Mouse (Mus musculus): Measurements from ENCODE around the gene Olfr433. TPM values are rescaled to one million over a fixed set of nuclear protein-coding genes. Genes with fewer than 3 reads are reported as not detected.
"Not testable (repeated sequence)": the region's sequence is repeated elsewhere in the genome, so short reads cannot be mapped to it uniquely, and the experiment has no call there.

Gene Olfr433
- not detected for total RNA-seq (2021)
- long read RNA-seq, experiment 1, result 0 reads
- long read RNA-seq, experiment 2, result 0 reads

DNA sequence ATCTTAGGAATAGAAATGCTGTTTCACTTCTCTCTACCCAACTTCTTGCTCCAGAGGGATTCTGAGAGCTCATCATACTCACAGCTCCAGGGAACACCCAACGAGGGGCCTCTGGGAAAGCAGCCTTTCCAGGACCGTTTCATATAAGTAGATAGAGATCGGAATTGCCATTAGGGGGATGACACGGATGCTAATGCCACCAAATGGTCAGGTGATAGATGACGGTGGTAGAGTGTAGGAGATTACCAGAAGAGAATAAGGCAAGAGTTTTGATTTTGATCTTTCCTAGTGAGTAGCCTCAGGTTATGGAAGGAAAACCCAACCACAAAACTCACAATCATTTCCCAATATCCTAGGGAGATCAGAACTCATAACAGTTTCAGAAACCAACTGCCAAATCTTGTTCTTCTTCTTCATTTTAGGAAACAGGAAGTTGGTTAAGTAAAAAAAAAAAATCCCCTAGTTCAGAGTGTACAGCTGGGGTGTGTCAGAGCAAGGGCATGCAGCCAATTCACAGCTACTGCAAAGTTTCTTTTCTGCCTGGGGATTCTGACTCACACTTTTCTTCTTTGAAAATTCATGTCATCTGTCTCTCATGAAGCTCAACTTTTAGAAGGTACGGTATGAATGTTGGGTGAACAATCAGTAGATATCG is at the start of gene Olfr433:
TSS of gene Olfr433 (plus strand) at position 183 of the 655 bp plus-strand sequence.
- DNase-seq (ENCODE audit: low spot score in 2 of 2), result no peak

DNA sequence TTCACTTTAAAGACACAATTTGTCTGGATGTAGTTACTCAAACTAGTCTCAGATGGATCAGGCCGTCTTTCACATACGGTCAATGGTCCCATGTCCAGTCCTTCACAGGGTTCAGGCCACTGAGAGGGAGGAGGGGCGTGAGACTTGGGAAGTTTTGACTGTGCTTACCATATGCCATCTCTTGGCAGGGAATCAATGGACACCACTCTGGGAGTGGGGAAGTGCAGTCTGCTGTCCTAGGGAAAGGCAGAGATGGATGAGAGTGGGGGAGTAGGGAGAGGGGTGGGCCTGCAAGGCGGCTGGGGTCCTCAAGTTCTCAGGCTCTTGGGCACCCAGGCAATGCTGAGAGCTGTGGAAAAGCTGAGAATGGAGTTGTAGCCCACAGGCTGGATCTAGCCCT is 45.5 kb upstream of the Olfr433 start:
- no peak for DNase-seq (ENCODE audit: low spot score in 2 of 2)

DNA sequence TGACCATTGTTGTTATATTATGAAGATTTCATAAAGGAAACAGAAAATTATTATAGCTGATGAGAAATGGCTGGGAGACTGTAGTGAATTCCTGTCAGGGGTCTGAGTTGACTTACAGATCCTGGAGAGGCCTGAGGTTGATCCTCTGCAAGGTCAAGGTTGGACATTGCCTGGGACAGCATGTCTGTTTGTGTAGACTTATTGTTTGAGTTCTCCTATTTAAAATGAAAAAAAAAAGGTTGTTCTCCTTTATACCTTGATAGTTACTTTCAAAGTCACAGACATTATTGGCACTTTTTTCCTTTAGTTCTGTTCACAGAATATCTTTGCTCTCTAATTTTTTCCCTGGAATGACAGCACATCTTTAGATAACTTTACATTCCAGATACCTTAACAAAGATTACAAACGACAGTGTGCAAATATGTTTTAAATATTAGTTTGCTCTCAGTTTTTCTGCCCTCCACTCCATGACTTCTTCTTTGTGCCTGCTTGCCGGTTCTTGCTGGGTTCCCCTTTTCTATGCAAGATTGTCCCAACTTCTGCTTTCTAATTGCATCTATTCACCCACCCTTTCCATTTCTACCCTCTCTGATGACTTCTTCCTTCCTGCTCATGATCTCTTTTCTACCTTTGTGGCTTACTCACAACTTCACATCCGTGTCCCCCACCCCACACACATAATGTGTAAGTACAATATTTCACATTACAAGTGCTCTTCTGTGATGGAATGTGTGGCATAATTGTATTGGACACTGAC is 36.0 kb upstream of the Olfr433 start:
- not testable (repeated sequence) for DNase-seq (ENCODE audit: low spot score in 2 of 2)

DNA sequence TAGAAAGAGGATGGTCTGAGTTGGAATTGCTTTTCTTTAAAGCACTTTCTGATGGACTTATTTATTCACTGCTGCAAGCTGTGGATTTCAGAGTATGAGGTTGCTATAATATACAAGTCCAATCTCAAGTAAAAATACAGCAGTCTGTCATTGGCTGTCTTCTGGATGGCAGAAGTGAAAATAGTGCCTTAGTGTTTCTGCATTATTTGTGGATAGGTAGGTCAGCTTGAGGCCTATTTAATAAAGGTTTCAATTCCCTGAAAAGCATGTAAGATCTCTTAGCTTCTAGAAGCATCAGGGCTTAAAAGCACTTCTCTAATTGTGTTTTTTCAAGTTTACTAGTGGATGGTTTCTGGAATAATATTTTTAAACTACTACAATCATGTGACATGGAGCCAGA is 33.5 kb upstream of the Olfr433 start:
- DNase-seq (ENCODE audit: low spot score in 2 of 2), result not testable (repeated sequence)

DNA sequence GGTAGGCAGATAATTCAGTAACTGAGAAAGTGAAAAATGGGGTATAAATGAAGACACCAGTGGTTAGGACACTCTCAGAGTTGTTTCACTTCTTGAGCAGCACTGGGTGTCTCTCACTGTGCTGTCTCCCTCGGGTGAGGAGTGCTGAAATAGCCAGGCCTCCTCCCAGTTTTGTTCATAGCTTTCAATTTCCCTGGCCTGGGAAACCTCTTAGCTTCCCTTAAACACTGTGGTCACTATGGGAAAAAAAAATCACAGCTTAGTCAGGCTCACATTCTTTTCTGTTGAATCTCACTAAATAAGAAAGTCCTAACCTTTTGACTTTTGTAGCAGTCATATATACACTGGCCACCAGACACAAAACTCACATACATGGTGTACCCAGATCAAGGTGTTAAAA is 8.8 kb upstream of the Olfr433 start, which contains the start of gene Ifi205:
TSS of gene Ifi205 (minus strand) at position 113 of the 400 bp plus-strand sequence.
- DNase-seq (ENCODE audit: low spot score in 2 of 2), result no peak

DNA sequence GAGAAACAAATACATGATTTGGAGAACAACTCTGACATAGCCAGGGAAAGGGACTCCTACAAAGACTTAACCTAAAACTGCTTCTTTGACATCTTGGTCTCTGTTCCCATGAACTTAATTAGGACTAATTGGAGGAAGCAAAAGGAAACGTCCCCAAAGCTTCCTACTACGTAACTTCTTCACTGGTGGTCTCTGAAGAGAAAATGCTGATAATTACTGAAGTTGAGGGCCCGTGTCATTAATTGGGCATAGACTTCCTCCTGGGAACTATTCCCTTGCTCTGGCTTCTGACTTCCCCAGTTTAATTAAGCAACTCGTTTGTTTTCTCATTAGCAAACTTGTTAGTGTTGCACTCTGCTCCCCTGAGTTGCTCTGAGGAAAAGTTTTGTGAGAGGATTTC is 4.7 kb upstream of the Olfr433 start:
- DNase-seq (ENCODE audit: low spot score in 2 of 2), result no peak

DNA sequence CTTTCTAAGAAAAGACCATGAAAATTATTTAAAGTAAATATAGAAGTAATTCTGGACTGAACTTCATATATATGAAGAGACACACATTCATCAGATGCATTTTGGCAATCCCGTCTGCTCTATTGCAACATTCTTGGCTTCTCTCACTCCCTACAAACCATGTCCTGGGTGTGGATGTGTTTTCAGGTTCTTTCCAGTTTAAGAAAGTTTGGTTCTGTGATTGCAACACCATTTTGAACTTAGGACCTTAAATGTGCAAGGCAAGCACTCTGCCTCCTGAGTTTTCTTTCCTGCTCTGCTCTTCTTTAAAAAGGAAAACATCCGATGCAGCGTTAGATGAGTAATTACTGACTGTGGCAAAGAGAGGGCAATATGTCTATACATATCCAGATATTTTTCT is 2.0 kb upstream of the Olfr433 start:
- DNase-seq (ENCODE audit: low spot score in 2 of 2), result no peak

DNA sequence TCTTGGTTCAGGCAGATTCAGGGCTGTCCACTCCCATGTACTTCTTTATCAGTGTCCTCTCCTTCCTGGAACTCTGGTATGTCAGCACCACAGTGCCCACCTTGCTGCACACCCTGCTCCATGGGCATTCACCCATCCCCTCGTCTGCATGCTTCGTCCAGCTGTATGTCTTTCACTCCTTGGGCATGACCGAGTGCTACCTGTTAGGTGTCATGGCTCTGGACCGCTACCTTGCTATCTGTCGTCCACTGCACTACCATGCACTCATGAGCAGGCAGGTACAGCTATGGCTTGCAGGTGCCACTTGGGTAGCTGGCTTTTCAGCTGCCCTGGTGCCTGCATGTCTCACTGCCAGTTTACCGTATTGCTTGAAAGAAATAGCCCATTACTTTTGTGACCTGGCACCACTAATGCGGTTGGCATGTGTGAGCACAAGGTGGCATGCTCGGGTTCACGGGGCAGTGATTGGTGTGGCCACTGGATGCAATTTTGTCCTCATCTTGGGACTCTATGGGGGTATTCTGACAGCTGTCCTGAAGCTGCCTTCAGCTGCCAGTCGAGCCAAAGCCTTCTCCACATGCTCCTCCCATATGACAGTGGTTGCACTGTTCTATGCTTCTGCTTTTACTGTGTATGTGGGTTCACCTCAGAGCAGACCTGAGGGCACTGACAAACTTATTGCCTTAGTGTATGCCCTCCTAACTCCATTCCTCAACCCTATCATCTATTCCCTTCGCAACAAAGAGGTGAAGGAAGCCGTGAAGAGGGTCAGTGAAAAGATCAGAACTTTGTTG is 1.8 kb downstream of the Olfr433 start:
- not testable (repeated sequence) for DNase-seq (ENCODE audit: low spot score in 2 of 2)

DNA sequence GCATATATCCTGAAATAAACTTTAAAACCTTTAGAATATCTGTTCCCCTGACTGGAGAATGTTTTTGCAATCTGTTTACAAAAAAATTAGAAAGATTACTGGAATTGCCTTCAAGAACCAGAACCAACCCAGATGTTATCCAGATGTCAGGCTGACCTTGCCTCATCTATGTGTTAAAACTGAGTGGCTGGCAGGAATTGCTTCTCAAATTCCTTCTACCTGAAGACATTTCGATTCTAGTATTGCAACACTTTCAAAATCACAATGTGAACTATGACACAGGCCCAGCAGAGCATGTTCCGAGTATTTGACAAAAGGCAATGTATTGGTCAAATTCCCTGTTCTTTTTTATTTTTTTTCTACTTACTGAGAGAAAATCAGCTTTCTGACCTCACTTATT is 3.9 kb downstream of the Olfr433 start:
- DNase-seq (ENCODE audit: low spot score in 2 of 2), result no peak

DNA sequence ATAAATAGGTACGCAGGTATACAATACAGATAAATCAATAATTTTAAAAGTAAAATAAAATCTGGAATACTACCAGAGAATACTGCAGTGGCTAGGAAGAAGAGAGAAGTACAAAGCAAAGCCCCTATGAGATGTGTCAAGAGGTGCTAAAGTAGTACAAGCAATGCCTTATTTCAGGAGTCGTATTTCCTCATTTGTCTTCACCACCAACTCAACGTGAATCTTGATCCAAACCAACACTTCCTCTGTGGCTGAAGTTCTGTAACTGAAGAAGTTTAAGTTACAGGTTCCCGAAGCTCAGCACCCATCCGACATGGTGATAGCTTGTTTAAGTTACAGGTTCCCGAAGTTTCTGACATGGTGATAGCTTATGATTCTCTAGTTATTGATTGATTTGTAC is 7.7 kb downstream of the Olfr433 start:
- DNase-seq (ENCODE audit: low spot score in 2 of 2), result not testable (repeated sequence)

DNA sequence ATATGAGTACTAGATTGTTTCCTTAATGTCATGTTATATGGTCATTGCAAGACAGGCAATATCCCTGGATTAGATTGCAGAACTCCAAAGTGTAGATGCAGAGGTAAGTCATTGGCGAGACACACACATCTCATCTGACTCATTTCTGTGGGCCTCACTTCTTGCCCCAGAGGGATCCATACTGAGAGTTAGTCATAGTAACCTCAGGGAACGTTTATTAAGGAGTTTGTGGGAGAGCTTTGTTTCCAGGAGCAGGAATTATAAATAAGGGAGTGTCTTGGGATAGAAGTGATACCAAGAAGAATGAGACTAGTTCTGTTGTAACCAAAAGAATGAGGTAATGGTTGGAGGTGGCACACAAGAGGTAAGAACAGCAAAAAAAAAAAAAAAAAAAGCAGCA is 8.4 kb downstream of the Olfr433 start, which contains the start of gene Olfr432:
TSS of gene Olfr432 (plus strand) at position 313 of the 400 bp plus-strand sequence.
- no peak for DNase-seq (ENCODE audit: low spot score in 2 of 2)

DNA sequence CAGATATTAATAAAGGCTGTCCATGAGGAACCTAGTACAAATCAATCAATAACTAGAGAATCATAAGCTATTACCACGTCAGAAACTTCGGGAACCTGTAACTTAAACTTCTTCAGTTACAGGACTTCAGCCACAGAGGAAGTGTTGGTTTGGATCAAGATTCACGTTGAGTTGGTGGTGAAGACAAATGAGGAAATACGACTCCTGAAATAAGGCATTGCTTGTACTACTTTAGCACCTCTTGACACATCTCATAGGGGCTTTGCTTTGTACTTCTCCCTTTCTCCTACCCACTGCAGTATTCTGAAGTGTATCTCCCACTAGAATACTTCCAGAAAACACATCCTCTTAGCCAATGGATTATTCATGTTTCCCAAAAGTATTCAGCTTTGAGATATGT is 8.9 kb downstream of the Olfr433 start:
- DNase-seq (ENCODE audit: low spot score in 2 of 2), result not testable (repeated sequence)

DNA sequence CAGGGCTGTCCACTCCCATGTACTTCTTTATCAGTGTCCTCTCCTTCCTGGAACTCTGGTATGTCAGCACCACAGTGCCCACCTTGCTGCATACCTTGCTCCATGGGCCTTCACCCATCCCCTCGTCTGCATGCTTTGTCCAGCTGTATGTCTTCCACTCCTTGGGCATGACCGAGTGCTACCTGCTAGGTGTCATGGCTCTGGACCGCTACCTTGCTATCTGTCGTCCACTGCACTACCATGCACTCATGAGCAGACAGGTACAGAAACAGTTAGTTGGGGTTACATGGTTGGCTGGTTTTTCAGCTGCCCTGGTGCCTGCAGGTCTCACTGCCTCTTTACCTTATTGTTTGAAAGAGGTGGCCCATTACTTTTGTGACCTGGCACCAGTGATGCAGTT is 10.0 kb downstream of the Olfr433 start:
- DNase-seq (ENCODE audit: low spot score in 2 of 2), result no peak

DNA sequence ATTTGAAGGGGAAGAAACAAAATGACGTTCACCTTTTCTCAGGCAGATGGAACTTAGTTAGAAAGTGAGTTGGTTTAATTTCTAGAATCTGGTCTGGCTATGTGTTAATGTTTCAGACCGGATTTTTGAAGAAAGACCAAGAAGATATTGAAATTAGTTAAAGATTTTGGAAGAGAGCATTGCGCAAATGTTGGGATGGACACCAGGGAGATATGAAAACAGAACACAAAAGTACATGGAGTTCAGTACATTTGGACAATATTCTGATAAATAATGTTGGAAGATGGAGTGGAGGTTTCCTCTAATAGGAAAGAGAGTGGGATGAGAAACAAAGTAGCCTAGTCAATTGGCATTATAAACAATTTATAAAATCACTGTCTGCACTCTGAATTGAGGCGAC is 11.0 kb downstream of the Olfr433 start:
- DNase-seq (ENCODE audit: low spot score in 2 of 2), result no peak

DNA sequence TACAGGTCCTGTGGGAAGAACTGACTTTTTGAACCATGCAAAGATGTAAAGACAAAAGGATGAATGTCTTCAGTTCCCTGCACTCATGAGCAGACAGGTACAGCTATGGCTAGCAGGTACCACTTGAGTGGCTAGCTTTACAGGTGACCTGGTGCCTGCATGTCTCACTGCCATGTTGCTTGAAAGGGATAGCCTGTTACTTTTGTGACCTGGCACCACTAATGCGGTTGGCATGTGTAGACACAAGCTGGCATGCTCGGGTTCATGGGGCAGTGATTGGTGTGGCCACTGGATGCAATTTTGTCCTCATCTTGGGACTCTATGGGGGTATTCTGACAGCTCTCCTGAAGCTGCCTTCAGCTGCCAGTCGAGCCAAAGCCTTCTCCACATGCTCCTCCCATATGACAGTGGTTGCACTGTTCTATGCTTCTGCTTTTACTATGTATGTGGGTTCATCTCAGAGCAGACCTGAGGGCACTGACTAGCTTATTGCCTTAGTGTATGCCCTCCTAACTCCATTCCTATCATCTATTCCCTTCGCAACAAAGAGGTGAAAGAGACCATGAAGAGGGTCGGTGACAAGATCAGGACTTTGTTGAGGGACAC is 11.5 kb downstream of the Olfr433 start:
- no peak for DNase-seq (ENCODE audit: low spot score in 2 of 2)

DNA sequence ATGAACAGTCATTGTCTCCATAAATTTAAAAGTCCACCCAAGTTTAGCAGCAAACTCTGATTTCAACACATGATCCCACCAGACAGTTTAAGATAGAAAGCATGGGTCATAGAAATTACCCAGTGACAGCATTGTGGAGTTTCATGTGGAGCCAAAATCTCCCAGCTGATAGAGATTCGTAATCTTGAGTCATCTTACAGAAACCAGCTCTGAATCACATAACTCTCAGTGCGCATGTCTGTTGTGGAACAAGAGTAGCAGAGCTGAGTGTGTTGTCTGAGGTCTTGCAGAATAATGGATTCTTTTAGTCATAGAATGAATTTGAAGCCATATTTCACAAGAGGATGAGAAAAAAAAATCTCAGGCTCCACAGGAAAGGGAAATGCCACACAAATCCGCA is 12.5 kb downstream of the Olfr433 start:
- DNase-seq (ENCODE audit: low spot score in 2 of 2), result no peak

DNA sequence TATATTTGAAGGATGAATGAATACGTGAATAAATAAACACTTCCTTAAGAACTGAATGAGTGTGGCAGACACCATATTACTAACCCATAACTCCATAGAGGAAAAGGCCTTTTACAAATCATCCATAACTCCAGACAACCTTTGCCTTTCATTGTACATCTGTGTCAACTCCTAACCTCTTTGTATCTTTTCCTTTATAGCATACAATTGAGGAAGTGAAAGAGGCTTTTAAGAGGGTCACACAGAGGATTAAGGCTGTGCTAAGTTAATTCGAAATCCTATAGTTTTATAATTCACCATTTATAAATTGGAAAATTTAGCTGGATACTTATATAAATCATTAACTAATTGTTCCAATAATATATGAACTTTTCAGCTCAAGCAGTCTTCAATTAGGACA is 14.7 kb downstream of the Olfr433 start:
- no peak for DNase-seq (ENCODE audit: low spot score in 2 of 2)

DNA sequence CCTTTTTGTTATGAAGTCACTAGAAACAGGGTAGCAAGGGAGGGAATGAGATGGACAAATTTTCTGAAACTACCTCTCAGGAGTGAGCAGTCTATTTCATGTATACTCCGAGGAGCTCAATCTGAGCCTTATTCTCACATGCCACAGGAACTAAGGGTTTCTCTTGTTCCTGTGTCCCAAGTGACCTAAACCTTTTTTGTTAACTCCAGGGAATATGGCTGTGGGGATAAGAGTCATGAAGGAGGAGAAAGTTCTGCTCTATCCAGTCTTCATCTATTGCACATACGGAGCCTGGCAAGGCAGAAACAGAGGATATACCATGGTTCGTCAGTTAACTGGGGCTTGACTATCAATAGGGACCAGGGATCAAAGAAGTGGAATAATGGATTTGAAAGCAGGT is 25.8 kb downstream of the Olfr433 start, which contains the start of gene Olfr430:
TSS of gene Olfr430 (plus strand) at position 301 of the 400 bp plus-strand sequence.
- DNase-seq (ENCODE audit: low spot score in 2 of 2), result no peak

DNA sequence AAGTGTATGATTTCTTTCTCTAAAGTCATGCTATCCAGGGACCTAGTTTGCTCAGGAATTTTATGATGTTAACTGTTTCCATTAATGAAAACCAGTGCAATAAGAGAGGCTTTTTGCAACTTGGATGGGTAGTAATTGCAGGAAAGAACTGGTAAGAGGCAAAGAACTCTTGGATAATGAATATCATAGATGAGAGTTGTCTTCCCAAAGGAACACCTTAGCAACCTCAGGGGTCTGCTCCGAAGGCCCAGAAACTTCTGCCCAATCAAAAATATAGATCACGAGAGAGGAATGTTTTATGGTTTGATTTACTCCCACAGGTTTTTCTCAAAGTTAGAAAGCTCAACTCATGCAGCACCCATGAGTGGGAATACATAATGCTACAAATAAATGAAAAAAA is 43.5 kb downstream of the Olfr433 start, which contains the start of gene Olfr429:
TSS of gene Olfr429 (plus strand) at position 301 of the 400 bp plus-strand sequence.
- no peak for DNase-seq (ENCODE audit: low spot score in 2 of 2)
